Mouse (Mus musculus) gastrocnemius, postnatal 25 days (tissue): ENCODE results near the gene Tmem117. TPM values are rescaled to one million over a fixed set of nuclear protein-coding genes. Genes with fewer than 3 reads are reported as not detected.

Experiments used
- DNase-seq: peaks from one replicate; pipeline ENCODE4 v3.0.0; 2022
- total RNA-seq, 2 experiments: library from RNA; stranded (reverse); gene quantifications; 1 replicate in 1 of 2; 2 replicates in 1 of 2; pipeline ENCODE4 v1.2.3; 2021

The Tmem117 gene
- total RNA-seq, 2 experiments from 2014 or later = 18.2 to 22.8 TPM

- no peak for DNase-seq
Measured at GRCm38 (mm10) chr15:95028862-95029486, 399.9 kb downstream of the Tmem117 start.

DNA sequence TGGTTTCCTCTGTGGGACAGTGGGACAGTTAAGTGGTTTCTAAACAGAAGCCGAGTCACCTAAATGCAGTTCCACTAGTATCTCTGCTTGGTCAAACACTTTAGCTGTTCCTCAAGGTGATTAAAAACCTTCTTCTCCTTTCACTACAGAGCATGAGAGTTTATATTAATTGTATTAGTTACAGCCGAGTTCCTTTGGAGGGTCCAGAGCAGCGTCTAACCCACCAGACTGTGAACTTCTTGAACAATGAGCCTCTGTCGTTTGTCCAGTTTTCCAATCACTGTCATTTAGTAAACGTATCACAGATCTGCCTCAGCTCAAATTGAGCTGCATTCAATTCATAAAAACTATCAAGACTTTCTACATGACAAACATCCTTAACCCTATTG, 400.4 kb downstream of the Tmem117 start:
- no peak for DNase-seq

- DNase-seq = no peak
Measured at GRCm38 (mm10) chr15:95042437-95042836, 413.4 kb downstream of the Tmem117 start.

DNA sequence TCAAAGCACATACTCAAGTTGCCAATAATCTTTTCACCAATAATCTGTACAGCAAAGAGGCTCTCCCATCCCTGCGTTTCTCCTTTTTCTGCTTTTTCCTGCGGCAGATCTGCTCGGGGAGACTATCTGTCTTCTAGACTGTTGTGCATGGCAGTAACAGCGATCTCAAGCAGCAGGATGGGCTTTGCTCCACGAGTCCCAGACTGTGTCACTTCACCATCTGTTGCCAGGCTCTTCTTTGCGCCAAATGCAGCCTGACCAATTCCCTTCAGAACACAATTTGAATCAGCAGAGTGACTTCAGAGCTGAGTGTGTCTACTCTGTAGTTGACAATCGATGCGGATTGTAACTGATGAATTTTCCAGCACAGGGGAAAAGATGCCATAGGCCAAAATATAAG, 415.0 kb downstream of the Tmem117 start:
- DNase-seq = no peak

DNA sequence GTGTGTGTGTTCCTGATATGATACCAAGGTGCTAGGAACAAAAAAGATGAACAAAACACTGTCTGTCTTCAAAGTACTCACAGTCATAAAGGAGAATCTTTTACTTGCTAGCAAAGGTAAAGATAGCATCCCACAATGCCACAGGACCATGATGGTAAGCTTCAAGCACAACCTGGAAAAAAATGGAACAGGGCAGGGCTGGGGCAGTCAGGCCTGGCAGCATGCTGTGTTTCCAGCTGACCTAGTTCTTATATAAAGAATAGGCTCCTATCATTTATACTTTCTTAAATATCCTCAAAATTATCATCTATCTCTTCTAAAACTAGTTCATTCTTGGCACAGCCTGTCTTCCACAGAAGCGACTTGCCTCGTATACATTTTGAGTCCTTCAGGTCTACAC, 418.5 kb downstream of the Tmem117 start:
- no peak for DNase-seq

- no peak for DNase-seq
Measured at GRCm38 (mm10) chr15:95049171-95049729, 420.2 kb downstream of the Tmem117 start.

DNA sequence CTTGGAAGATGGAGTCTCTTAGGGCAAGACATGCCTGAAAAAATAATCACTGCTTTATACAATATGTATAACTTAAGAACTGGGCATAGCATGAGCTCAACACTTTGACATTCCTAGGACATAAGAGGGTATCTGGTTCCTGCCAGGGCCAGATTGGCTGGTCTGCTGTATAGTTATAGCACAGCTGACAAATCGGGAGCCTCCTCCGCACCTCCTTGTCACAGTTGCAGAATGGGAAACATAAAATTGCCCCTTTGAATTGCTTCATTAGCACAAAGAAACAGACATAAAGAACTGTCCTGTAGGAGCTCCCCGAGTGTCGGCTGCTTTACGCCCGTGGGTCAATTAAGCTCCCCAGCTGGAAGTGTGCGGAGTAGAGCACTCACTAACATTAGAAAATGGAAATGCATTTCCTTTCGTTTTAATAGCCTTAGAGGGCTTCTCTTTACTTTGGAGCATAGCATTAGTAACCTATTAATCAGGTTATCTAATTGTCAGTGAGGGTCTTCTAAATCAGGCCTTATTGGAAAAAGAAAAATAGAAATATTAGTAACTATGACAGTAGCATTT, 426.1 kb downstream of the Tmem117 start:
- DNase-seq = no peak

DNA sequence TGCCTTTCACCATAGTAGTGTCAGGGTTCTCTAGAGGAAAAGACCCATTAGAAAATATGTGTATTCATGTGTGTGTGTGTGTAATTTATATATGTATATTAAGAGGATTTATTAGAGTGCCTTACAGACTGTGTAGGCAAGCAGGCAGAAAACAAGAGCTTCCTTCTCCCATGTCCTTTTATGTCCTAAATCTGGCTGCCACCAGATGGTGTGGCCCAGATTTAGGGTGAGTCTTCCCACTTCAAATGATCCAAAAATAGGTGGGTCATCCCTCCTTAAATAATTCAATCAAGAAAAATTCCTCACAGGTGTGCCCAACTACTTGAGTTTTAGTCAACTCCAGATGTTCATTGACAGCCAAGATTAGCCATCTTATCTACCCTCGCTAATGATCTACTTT, 439.0 kb downstream of the Tmem117 start:
- no peak for DNase-seq

DNA sequence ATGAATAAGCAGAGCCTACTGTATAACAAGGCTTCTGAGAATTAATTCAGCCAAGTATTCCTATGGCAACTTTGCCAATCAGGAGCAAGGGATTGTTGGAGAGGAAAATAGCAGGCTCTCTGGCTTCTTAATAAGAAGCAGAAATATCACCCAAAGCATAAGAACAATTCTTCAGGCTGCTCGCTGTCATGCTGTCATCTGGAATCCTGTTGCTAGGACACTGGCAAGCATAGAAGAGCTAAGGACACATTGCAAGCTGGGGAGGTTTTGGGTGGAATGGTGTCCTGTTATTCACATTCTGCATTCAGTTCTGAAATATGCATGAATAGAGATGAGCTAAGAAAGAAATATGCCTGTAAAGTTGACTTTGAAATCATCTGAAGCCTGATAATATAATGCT, 439.8 kb downstream of the Tmem117 start:
- no peak for DNase-seq

DNA sequence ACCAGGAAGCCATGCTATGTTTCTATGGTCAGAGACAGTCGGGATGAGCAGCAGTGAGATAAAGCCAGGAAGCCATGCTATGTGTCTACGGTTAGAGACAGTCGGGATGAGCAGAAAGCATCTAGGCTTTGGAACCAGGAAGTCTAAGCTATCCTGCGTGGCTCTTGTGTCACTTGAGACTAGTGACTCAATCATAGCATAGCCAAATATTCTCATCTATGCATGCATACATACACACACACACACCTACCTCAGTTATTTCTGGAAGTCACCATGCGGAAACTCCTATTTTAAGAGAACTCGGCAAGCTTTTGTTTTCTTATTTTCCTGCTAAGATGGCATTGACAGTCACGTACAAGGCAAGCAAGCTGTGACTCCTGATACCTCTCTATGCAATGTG, 441.8 kb downstream of the Tmem117 start:
- no peak for DNase-seq

DNA sequence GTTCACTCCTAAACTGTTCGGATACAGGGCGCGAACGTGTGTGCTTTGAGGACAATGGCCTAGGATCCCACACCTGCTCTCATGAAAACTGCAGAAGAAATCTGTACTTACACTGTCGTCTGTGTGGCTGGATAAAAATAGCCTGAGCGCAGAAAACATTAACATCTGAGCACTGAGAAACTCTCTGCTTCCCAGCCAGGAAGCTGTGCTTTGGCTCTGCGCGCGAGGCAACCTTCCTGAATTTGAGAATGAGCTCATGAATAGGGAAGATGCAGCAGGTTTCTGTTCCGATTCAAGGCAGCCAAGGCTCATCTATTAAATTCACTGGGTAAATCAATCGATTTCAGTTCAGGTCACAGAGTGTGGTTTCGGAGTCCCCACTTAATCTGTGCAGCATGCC, 446.3 kb downstream of the Tmem117 start:
- DNase-seq = no peak

DNA sequence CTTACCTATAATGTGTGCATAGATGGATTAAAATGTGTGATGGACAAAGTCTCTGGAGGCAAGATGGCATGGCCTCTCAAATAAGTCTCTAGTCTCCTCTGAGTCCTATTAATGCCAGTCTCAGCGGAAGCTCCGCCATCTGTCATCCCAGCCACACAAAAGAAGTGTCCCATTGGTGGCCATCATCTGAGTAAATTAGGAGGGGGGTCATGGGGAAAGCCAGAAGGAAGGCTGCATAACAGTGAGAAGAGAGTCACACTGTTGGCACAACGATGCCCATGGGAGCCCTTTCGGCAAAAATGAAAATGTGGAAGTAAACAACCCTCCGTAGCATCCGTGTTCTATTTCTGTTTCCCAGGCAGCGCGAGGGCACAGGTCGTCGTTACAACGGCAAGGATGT, 452.6 kb downstream of the Tmem117 start:
- DNase-seq = no peak

DNA sequence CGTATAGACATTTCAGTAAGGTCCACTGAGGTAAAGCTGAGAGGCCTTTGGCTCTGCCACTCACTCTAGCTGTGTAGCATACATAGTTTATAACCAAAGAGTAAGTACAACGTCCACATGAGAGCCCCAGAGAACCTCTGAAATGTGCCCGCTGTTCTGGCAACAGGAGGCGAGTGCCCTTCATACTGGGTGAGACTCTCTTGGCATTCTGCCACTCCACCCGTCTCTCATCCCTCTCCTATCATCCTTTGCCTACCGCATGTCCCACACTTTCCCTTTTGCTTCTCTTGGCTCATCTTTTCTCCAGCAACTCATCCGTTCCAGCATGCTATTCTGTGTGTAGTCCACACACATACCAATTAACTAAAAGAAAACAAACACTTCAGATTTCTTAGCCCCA, 456.9 kb downstream of the Tmem117 start:
- no peak for DNase-seq

- DNase-seq = no peak
Measured at GRCm38 (mm10) chr15:95100133-95100532, 471.1 kb downstream of the Tmem117 start.

- no peak for DNase-seq
Measured at GRCm38 (mm10) chr15:95101522-95101921, 472.5 kb downstream of the Tmem117 start.

- DNase-seq = no peak
Measured at GRCm38 (mm10) chr15:95107246-95107809, 478.3 kb downstream of the Tmem117 start.

DNA sequence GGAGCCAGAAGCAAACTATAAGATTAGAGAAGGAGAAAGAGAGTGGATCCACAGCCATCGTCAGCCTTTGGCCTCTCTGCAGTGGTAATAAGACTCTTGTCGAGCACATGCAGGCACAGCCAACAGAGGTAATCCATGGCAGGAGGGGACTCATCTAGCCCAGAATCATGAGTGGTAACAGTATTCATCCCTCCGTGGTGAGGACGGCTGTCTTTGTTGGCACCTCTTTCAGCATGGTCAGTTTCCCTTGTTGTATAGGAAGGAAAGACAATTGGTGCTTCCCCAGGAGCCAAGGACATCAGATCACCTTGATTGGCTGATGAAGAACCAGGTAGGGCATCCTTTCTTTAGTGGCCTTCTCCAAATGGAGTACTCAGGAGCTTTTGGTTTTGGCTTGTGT, 479.6 kb downstream of the Tmem117 start:
- DNase-seq = no peak

DNA sequence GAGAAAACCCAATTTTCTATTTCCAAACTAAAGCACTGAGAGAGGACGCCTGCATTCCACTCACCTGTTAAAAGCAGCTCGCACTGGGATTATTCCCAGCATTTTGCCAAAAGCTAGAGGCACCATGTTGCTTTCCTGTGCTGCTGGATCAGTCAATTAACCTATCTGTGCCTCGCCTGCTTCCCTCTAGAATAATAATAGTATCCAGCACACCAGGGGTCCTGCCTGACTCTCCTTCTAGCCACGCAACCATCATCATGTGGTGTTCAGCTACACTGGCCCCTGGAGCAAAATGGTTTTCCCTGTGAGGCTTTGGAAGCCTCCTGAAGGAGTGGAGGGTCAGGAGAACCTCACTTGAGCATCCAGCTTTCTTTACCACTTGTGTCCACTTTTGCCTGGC, 502.4 kb downstream of the Tmem117 start:
- no peak for DNase-seq

- DNase-seq = no peak
Measured at GRCm38 (mm10) chr15:95135926-95136609, 507.0 kb downstream of the Tmem117 start.

DNA sequence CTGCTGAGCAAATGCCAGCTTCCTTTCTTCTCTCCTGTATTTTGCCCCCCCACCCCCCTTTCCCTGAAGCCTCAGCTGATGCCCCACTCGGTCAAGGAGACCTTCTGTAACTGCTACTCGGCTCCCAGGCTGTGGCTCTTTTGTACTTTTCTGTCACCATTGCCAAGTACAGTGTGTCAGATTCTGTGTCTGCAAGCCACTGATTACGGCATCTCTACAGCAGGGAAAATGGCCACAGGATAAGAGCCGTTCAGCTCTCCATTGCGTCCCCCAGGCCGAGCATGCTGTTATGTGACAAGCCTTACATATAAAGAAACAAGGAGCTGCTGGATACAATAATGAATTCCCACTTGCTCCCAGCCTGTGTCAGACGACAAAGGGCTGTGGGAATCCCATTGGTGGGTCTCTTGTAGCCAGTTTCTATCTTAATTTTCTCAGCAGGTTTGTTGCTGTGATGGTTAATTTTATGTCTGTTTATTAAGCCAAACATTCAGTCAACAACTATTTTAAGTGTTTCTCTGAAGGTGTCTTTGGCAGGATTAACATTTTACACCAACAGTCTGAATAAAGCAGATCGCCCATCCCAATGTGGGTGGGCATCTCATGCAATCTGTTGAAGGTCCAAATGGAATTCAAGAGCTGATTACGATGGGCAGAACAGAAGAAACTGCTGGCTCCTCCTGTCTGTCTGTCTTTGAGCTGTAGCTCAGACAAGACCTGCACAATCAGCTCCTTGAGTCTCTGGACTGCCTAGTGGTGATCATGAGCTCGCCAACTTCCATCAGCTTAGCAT, 508.2 kb downstream of the Tmem117 start:
- no peak for DNase-seq

DNA sequence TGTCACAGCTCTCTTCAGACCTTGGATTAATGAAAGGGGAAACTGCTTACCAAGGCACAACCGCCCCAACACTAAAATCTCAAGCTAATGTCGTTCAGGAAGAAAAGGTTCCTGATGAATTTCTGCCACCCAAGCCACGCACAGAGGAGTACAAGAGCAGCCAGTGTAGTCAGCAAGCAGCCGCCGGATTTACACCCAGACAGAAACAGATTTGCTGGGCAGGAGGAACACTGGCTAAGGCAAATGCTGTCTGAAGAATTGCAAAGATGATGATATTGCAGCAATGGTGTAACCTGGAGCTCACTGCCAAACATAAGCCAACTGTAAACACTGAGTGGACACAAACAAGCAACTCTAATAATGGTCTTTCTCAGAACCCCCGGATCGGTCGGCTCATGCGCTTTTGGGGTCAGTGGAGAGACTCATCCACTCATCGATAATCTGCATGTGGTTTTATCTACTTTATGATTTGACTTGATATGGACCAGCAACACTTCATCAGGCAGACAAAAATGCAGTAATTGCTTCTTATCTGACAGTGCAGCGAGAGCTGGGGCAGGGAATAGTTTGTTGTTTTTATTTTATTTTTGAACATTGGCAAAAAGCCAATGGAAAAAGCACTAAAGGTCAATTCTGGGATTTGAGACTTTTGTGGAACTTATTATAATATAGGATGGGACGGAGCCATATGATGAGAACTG, 509.8 kb downstream of the Tmem117 start:
- DNase-seq = no peak

GRCm38 (mm10) chr15:95144131-95144530, 515.1 kb downstream of the Tmem117 start:
- no peak for DNase-seq
